ENCODE assay signal across 14 mouse cellular contexts in genomic region chr10:95438941-95439340, GRCm38 (mm10).
"Had no signal": no experiment of that assay in that cellular context is flagged by ENCODE, and none has a peak within 500 bp of the region (broad histone marks: within the 10 kb centered on the region; RNA-seq: fewer than 3 reads in every experiment).

No protein-coding gene starts in this region.

- DNase-seq: kidney, adult 11 months; kidney, adult 9 months; kidney, postnatal 36 days; layer of hippocampus, adult 9-11 months; layer of hippocampus, postnatal 36 days; liver, embryonic 13.5 days; right cerebral cortex, adult 18-20 months; right cerebral cortex, postnatal 25 days; thymus, postnatal 4 days had no signal

- H3K4me2 ChIP-seq: limb, embryonic 12.5 days; liver, embryonic 13.5 days; midbrain, embryonic 13.5 days; neural tube, embryonic 15.5 days had no signal

- H3K27ac ChIP-seq: kidney, postnatal 0 days; limb, embryonic 12.5 days; liver, embryonic 13.5 days; midbrain, embryonic 13.5 days; neural tube, embryonic 15.5 days had no signal

- H3K27me3 ChIP-seq: limb, embryonic 12.5 days; liver, embryonic 13.5 days; midbrain, embryonic 13.5 days; neural tube, embryonic 15.5 days had no signal

- H3K4me1 ChIP-seq: limb, embryonic 12.5 days; liver, embryonic 13.5 days; midbrain, embryonic 13.5 days; neural tube, embryonic 15.5 days had no signal

- H3K9me3 ChIP-seq: limb, embryonic 12.5 days; liver, embryonic 13.5 days; midbrain, embryonic 13.5 days; neural tube, embryonic 15.5 days had no signal

- H3K9ac ChIP-seq: limb, embryonic 12.5 days; liver, embryonic 13.5 days; midbrain, embryonic 13.5 days; neural tube, embryonic 15.5 days had no signal

- H3K4me3 ChIP-seq: limb, embryonic 12.5 days; liver, embryonic 13.5 days; midbrain, embryonic 13.5 days; myocyte; neural tube, embryonic 15.5 days had no signal

- H3K36me3 ChIP-seq: limb, embryonic 12.5 days; liver, embryonic 13.5 days; midbrain, embryonic 13.5 days; neural tube, embryonic 15.5 days had no signal

- ATAC-seq: midbrain, embryonic 13.5 days had no signal
